Mouse (Mus musculus) forebrain, embryonic 14.5 days (tissue): ENCODE results near the gene Rgs12. TPM values are rescaled to one million over a fixed set of nuclear protein-coding genes. Genes with fewer than 3 reads are reported as not detected.

Source experiments
- ATAC-seq: fragments of 200-750 bp; cut with Nextera tagmentation; 2 replicates; pipeline ENCODE4 v1.8.0; 2017; ENCODE audit warnings: mild to moderate bottlenecking, moderate library complexity
- DNase-seq: peaks from one replicate; pipeline ENCODE4 v3.0.0-alpha.2; 2015; ENCODE audit warnings: low spot score
- H3K27ac ChIP-seq: fragments of 300-500 bp; sonication (generic); 2 replicates; pipeline ENCODE4 v1.5.1; 2014; ENCODE audit warnings: low read depth, mild to moderate bottlenecking, control low read depth, low read length, moderate library complexity
- H3K27me3 ChIP-seq: fragments of 300-500 bp; sonication (generic); replicated peaks from 2 replicates; pipeline ENCODE4 v1.6.1; 2014; ENCODE audit warnings: low read length, control low read depth, mixed read lengths; ENCODE audit not compliant: control insufficient read depth, insufficient read depth
- H3K36me3 ChIP-seq: fragments of 300-500 bp; sonication (generic); 2 replicates; pipeline ENCODE4 v1.6.1; 2014; ENCODE audit warnings: low read length, control low read depth; ENCODE audit not compliant: control insufficient read depth, insufficient read depth
- H3K4me1 ChIP-seq: fragments of 300-500 bp; sonication (generic); 2 replicates; pipeline ENCODE4 v1.6.1; 2014; ENCODE audit warnings: antibody characterized with exemption, low read length, control low read depth; ENCODE audit not compliant: control insufficient read depth, insufficient read depth
- H3K4me2 ChIP-seq: fragments of 300-500 bp; sonication (generic); 2 replicates; pipeline ENCODE4 v1.6.1; 2014; ENCODE audit warnings: mild to moderate bottlenecking, control low read depth, low read length
- H3K4me3 ChIP-seq: fragments of 300-500 bp; sonication (generic); 2 replicates; pipeline ENCODE4 v1.5.1; 2014; ENCODE audit warnings: low read depth, low read length, control low read depth
- H3K9ac ChIP-seq: fragments of 300-500 bp; sonication (generic); 2 replicates; pipeline ENCODE4 v1.6.1; 2014; ENCODE audit warnings: mild to moderate bottlenecking, low read length, control low read depth, moderate library complexity
- H3K9me3 ChIP-seq: fragments of 300-500 bp; sonication (generic); replicated peaks from 2 replicates; pipeline ENCODE4 v1.6.1; 2016; ENCODE audit warnings: low read length, control low read depth, mixed read lengths; ENCODE audit not compliant: control insufficient read depth
- WGBS: fragments of 180-500 bp; shearing (Covaris S2); extraction: QIAGEN DNeasy Blood & Tissue Kit; methylation state at CpG from one replicate; pipeline ENCODE4 v1.1.7; 2014; 5-methylcytosine and 5-hydroxymethylcytosine counted together
- polyA plus RNA-seq: library from polyadenylated mRNA; unstranded; fragments of >200 nt; fragmentation: Nextera tagmentation; extraction: Ambion mirVana; gene quantifications from 2 replicates; pipeline ENCODE4 v1.2.1, GENCODE M21; 2014

Gene Rgs12
- polyA plus RNA-seq, 1 experiment from 2014 or later: 37.2 TPM

GRCm38 (mm10) chr5:34908726-34909633 lies 40.3 kb upstream of the Rgs12 start:
- Histone ChIP-seq H3K9ac (no peak overlapping the region), H3K4me1 (no peaks in the 10 kb centered on the region), H3K36me3 (peaks cover 63% of the 10 kb centered on the region), H3K27ac (no peak overlapping the region), H3K4me2 (no peak overlapping the region), H3K27me3 (no peaks in the 10 kb centered on the region), H3K9me3 (no peaks in the 10 kb centered on the region), H3K4me3 (no peak overlapping the region)
- DNase-seq (no peak), ATAC-seq (no peak)
- 75% methylated on average over 9 of the region's 9 CpGs for WGBS

DNA sequence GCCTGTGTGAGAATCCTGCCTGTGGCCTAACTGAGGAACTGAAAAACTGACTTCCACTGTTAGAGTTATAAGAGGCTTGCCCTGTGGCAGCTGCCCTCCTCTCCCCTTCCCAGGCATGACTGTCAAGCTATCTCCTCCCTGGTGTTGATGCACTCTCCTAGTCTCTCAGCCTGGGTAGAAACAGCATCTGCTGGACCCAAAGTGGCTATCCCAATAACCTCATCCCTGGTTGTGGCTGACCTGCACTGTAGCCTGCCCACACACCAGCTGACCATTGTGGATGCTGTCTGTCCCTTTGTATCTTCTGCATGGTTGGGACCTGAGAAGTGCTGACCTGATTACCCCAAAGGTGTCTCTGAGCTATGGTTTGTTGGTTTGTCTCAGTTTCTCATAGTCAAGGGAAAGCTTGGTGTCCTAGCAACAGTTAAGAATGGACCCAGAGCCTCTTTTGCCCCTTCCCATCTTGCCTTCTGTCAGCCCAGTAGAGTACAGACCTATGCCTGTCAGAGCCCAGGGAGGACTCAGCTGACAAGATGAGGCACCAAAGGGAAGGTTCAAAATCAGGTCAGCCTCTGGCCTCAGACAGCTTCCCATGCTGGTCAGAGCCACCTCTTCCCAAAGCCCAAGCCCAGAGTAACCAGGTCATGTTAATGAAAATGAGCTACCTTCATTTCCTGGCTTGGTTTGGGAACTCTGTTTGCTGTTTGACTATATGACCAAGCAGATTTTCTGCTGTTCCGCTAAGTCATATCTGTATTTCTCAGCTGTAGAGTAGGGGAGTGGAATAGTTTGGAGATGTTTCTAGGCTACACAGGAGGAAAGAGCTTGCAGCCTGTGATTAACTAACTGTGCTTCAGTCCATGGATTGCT lies 39.4 kb upstream of the Rgs12 start:
- 97% methylated on average over 1 of the region's 1 CpGs for WGBS
- H3K4me1 ChIP-seq: no peaks in the 10 kb centered on the region
- ATAC-seq: no peak
- peaks cover 54% of the 10 kb centered on the region for H3K36me3 ChIP-seq
- H3K27me3 ChIP-seq: no peaks in the 10 kb centered on the region
- H3K9me3 ChIP-seq: no peaks in the 10 kb centered on the region
- DNase-seq: no peak
- no peak overlapping the region for H3K4me3 ChIP-seq
- H3K27ac ChIP-seq: no peak overlapping the region
- H3K4me2 ChIP-seq: no peak overlapping the region
- no peak overlapping the region for H3K9ac ChIP-seq

DNA sequence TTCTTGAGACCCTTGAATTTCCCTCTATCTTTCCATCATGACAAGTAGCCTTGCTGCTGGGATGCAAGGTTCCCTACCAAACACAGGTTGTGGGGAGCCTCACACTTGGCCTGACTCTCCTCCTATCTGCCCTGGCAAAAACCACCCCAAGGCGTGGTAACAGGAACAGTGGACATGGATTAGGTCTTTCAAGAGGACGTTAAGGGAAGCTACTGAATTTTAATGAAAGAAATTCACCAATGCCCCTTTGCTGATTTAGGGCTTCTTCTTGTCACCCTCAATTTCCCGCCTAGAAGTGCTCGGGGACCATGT lies 38.8 kb upstream of the Rgs12 start:
- Histone ChIP-seq H3K36me3 (peaks cover 49% of the 10 kb centered on the region), H3K9me3 (no peaks in the 10 kb centered on the region), H3K4me1 (no peaks in the 10 kb centered on the region), H3K27me3 (no peaks in the 10 kb centered on the region), H3K9ac (no peak overlapping the region), H3K4me2 (no peak overlapping the region), H3K4me3 (no peak overlapping the region), H3K27ac (no peak overlapping the region)
- WGBS: 72% methylated on average over 4 of the region's 4 CpGs
- DNase-seq (no peak), ATAC-seq (no peak)

DNA sequence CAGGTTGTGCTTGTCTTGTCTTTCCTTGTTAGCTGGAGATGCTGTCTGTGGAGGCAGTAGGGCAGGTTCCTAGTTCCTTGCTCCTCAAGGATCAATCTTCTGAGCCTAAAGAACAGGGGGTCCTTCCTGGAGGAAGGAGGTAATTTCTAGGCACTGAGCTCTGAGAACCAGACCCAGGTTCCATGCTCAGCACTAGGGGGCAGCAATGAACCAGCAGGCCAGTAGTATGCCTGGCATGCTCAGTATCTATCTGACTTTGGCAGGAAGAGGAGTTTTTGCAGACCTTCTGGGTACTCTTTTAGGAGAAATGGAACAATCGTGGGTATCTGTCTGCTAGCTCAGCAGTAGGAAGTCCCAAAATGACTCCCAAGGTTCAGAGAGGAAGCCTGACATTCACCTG lies 33.4 kb upstream of the Rgs12 start:
- peak; percentile 72; the same call in 1 of the 2 replicates for ATAC-seq
- no peak overlapping the region for H3K27ac ChIP-seq
- peaks cover 3% of the 10 kb centered on the region; the same call in 1 of the 2 replicates for H3K4me1 ChIP-seq
- H3K36me3 ChIP-seq: 0 out of 2 replicates have a peak, but pooled peaks cover 3% of the 10 kb centered on the region
- H3K9me3 ChIP-seq: no peaks in the 10 kb centered on the region
- no peaks in the 10 kb centered on the region for H3K27me3 ChIP-seq
- peak; percentile 86 for DNase-seq
- H3K4me2 ChIP-seq: no peak overlapping the region
- no peak overlapping the region for H3K4me3 ChIP-seq
- 16% methylated on average over 1 of the region's 1 CpGs for WGBS
- H3K9ac ChIP-seq: no peak overlapping the region

- H3K27ac ChIP-seq: peak overlapping the region; percentile 57
- H3K4me1 ChIP-seq: peaks cover 3% of the 10 kb centered on the region; the same call in 1 of the 2 replicates
- DNase-seq (peak; percentile 83), ATAC-seq (peak; percentile 69)
- WGBS: 39% methylated on average over 10 of the region's 10 CpGs
- H3K27me3 ChIP-seq: no peaks in the 10 kb centered on the region
- 0 out of 2 replicates have a peak overlapping the region, but pooled peaks have one; percentile 14 for H3K9ac ChIP-seq
- no peak overlapping the region for H3K4me2 ChIP-seq
- H3K36me3 ChIP-seq: no peaks in the 10 kb centered on the region
- no peaks in the 10 kb centered on the region for H3K9me3 ChIP-seq
- no peak overlapping the region for H3K4me3 ChIP-seq
These were observed 32.0 kb upstream of the Rgs12 start for GRCm38 (mm10) chr5:34917234-34917655.

- no peak overlapping the region for H3K9ac ChIP-seq
- no peak overlapping the region for H3K4me2 ChIP-seq
- no peak overlapping the region for H3K27ac ChIP-seq
- no peaks in the 10 kb centered on the region for H3K27me3 ChIP-seq
- peaks cover 9% of the 10 kb centered on the region for H3K36me3 ChIP-seq
- ATAC-seq (no peak), DNase-seq (no peak)
- H3K4me3 ChIP-seq: no peak overlapping the region
- H3K4me1 ChIP-seq: peaks cover 3% of the 10 kb centered on the region; the same call in 1 of the 2 replicates
- H3K9me3 ChIP-seq: no peaks in the 10 kb centered on the region
- WGBS: 95% methylated on average over 3 of the region's 3 CpGs
These were observed 30.5 kb upstream of the Rgs12 start for GRCm38 (mm10) chr5:34918785-34919184.

DNA sequence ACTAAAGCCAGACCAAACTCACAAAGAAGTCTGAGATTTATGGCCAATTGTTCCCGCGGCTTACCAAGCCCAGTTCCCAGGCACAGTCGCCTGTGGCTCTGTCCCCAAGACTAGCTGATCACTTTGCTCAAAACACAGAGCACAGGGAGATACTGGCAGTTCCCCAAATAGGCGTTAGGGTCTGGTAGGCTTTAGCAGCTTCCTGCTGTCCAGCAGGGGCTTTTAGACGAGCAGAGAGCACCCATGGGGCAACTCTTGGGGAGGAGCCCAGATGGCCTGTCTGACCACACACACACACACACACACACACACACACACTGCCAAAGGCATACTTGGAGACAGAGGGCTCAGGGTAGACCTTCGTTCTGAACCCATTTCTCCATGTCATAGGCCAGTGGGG lies 26.7 kb upstream of the Rgs12 start:
- H3K36me3 ChIP-seq: peaks cover 18% of the 10 kb centered on the region
- no peaks in the 10 kb centered on the region for H3K9me3 ChIP-seq
- ATAC-seq: no peak
- H3K4me2 ChIP-seq: no peak overlapping the region
- 79% methylated on average over 6 of the region's 6 CpGs for WGBS
- no peak for DNase-seq
- no peaks in the 10 kb centered on the region for H3K4me1 ChIP-seq
- no peaks in the 10 kb centered on the region for H3K27me3 ChIP-seq
- no peak overlapping the region for H3K4me3 ChIP-seq
- H3K27ac ChIP-seq: no peak overlapping the region
- no peak overlapping the region for H3K9ac ChIP-seq

GRCm38 (mm10) chr5:34923920-34924319 lies 25.3 kb upstream of the Rgs12 start:
- Histone ChIP-seq H3K4me1 (no peaks in the 10 kb centered on the region), H3K9ac (no peak overlapping the region), H3K27ac (no peak overlapping the region), H3K27me3 (no peaks in the 10 kb centered on the region), H3K4me2 (no peak overlapping the region), H3K9me3 (no peaks in the 10 kb centered on the region), H3K4me3 (no peak overlapping the region), H3K36me3 (peaks cover 18% of the 10 kb centered on the region)
- DNase-seq: no peak
- ATAC-seq: no peak
- 95% methylated on average over 4 of the region's 4 CpGs for WGBS
